Comparison of ENCODE assay signal across 7 mouse cellular contexts in genomic region chr2:14073362-14074220, GRCm38 (mm10). TPM values are rescaled to one million over a fixed set of nuclear protein-coding genes. Genes with fewer than 3 reads are reported as not detected.
DNase-seq lines count a peak whose midpoint lies in the region; ATAC-seq and TF ChIP-seq lines count a peak whose summit lies in the region.

Stam (plus strand) TSS chr2:14074098.

- peak within 1 kb of the TSS; percentile 82 for H3K4me2 ChIP-seq in intestine, postnatal 0 days (replicated peaks; ENCODE audit: low read depth)
- H3K4me2 ChIP-seq in midbrain, embryonic 12.5 days (replicated peaks): peak within 1 kb of the TSS; percentile 62

- peak; percentile 94 for ATAC-seq in intestine, postnatal 0 days
- ATAC-seq in midbrain, embryonic 12.5 days (ENCODE audit: low FRiP score, low read depth): peak; percentile 98

- peaks cover 23% of the 10 kb centered on the region for H3K4me1 ChIP-seq in embryonic facial prominence, embryonic 10.5 days
- no peaks in the 10 kb centered on the region for H3K4me1 ChIP-seq in intestine, postnatal 0 days (replicated peaks; ENCODE audit: control insufficient read depth, insufficient read depth, low read length)
- peaks cover 23% of the 10 kb centered on the region for H3K4me1 ChIP-seq in midbrain, embryonic 12.5 days
- peaks cover 10% of the 10 kb centered on the region; the same call in 1 of the 2 replicates for H3K4me1 ChIP-seq in small intestine, adult 2 months (ENCODE audit: control insufficient read depth, insufficient read depth, insufficient read length, low read length)

- under 1% methylated on average over 50 of the region's 50 CpGs for WGBS in embryonic facial prominence, embryonic 10.5 days
- under 1% methylated on average over 48 of the region's 50 CpGs for WGBS in intestine, postnatal 0 days
- WGBS in midbrain, embryonic 12.5 days: under 1% methylated on average over 47 of the region's 50 CpGs
- under 1% methylated on average over 50 of the region's 50 CpGs for WGBS in small intestine, adult 2 months

- H3K4me3 ChIP-seq in embryonic facial prominence, embryonic 10.5 days: peak within 1 kb of the TSS; percentile 87
- peak within 1 kb of the TSS; percentile 92 for H3K4me3 ChIP-seq in intestine, postnatal 0 days (ENCODE audit: low read depth, low read length)
- H3K4me3 ChIP-seq in midbrain, embryonic 12.5 days: peak within 1 kb of the TSS; percentile 80
- H3K4me3 ChIP-seq in small intestine, adult 2 months (ENCODE audit: low read depth, low read length): peak within 1 kb of the TSS; percentile 97

- no peaks in the 10 kb centered on the region for H3K9me3 ChIP-seq in embryonic facial prominence, embryonic 10.5 days
- no peaks in the 10 kb centered on the region for H3K9me3 ChIP-seq in intestine, postnatal 0 days (ENCODE audit: control insufficient read depth)
- H3K9me3 ChIP-seq in midbrain, embryonic 12.5 days: no peaks in the 10 kb centered on the region

- no peaks in the 10 kb centered on the region for H3K27me3 ChIP-seq in embryonic facial prominence, embryonic 10.5 days (replicated peaks; ENCODE audit: low read depth, poor library complexity, severe bottlenecking)
- H3K27me3 ChIP-seq in intestine, postnatal 0 days (replicated peaks; ENCODE audit: control insufficient read depth, insufficient read depth, low read length): no peaks in the 10 kb centered on the region
- no peaks in the 10 kb centered on the region for H3K27me3 ChIP-seq in midbrain, embryonic 12.5 days
- no peaks in the 10 kb centered on the region for H3K27me3 ChIP-seq in small intestine, adult 2 months (ENCODE audit: control insufficient read depth, insufficient read depth, low read length)

- TF ChIP-seq CTCF in intestine, postnatal 0 days (IDR thresholded peaks at IDR 0.05; ENCODE audit: low read depth): peak; percentile 24
- TF ChIP-seq CTCF in small intestine, adult 2 months (IDR thresholded peaks at IDR 0.05; ENCODE audit: extremely low read depth, insufficient read length, insufficient replicate concordance, low read depth, low read length): no peak

- H3K9ac ChIP-seq in intestine, postnatal 0 days (ENCODE audit: low read depth, low read length): peak within 1 kb of the TSS; percentile 91
- peak within 1 kb of the TSS; percentile 88 for H3K9ac ChIP-seq in midbrain, embryonic 12.5 days (replicated peaks)

- intact Hi-C loops in left cerebral cortex, postnatal 4 days (cut with DNase I): no loop called here

- TF ChIP-seq POLR2A in small intestine, adult 2 months (IDR thresholded peaks at IDR 0.05; ENCODE audit: low read depth, low read length): peak; percentile 44

- H3K36me3 ChIP-seq in embryonic facial prominence, embryonic 10.5 days (replicated peaks): no peaks in the 10 kb centered on the region
- H3K36me3 ChIP-seq in intestine, postnatal 0 days (ENCODE audit: control insufficient read depth, insufficient read depth): no peaks in the 10 kb centered on the region
- H3K36me3 ChIP-seq in midbrain, embryonic 12.5 days: no peaks in the 10 kb centered on the region
- H3K36me3 ChIP-seq in small intestine, adult 2 months (ENCODE audit: control insufficient read depth, insufficient read depth, low read length): no peaks in the 10 kb centered on the region

- peak within 1 kb of the TSS; percentile 100 for H3K27ac ChIP-seq in embryonic facial prominence, embryonic 10.5 days (replicated peaks)
- peak within 1 kb of the TSS; percentile 97 for H3K27ac ChIP-seq in intestine, postnatal 0 days (ENCODE audit: low read depth, low read length)
- peak within 1 kb of the TSS; percentile 92 for H3K27ac ChIP-seq in midbrain, embryonic 12.5 days (replicated peaks)
- peak within 1 kb of the TSS; percentile 97 for H3K27ac ChIP-seq in small intestine, adult 2 months (ENCODE audit: insufficient read depth, low read depth, low read length)

- peak; percentile 94 for DNase-seq in adrenal gland, postnatal 10 days
- DNase-seq in embryonic facial prominence, embryonic 10.5 days (ENCODE audit: low spot score): peak; percentile 93
- peak; percentile 70 for DNase-seq in gonadal fat pad, adult 2 months (ENCODE audit: low read depth)
- DNase-seq in left cerebral cortex, postnatal 4 days: peak; percentile 93

RNA-seq across cellular contexts. Expression of gene Stam, which starts in this region (rescaled TPM):
- 10 to 100 TPM; 41.6 to 44.3 TPM for total RNA-seq in adrenal gland, postnatal 10 days (2021)
- polyA plus RNA-seq in embryonic facial prominence, embryonic 10.5 days (2016; fragmentation: Nextera tagmentation; extraction: Ambion mirVana): 78.2 and 86.8 TPM in 2 replicates
- 13.0 and 14.8 TPM in 2 replicates for polyA plus RNA-seq in gonadal fat pad, adult 2 months (2012; rRNA removed)
- polyA plus RNA-seq in intestine, postnatal 0 days (2015; fragmentation: Nextera tagmentation; extraction: Ambion mirVana): 21.2 and 21.8 TPM in 2 replicates
- 100 to 1,000 TPM; 103 to 105 TPM for total RNA-seq in left cerebral cortex, postnatal 4 days (2021)
- polyA plus RNA-seq in midbrain, embryonic 12.5 days (2016; fragmentation: Nextera tagmentation; extraction: Ambion mirVana): 100 and 101 TPM in 2 replicates
- 5.0 and 9.6 TPM in 2 replicates for polyA plus RNA-seq in small intestine, adult 2 months (2012; rRNA removed)

Comparison
In these comparisons a context has a peak if more than half of its experiments do, and no peak if none do; other contexts are left out.
1. Peak in every context shown above with its lines: DNase-seq, ATAC-seq, H3K4me3 ChIP-seq and H3K27ac ChIP-seq.